Mouse (Mus musculus) lung, postnatal 4 days (tissue): ENCODE measurements around the gene Styxl1.
A peak's percentile ranks its signal among the peaks of the same experiment; 100 is the strongest.

Experiments used
- DNase-seq, 2 experiments: peaks; one replicate each; pipeline ENCODE4 v3.0.0; 2021

The Styxl1 gene

GRCm38 (mm10) chr5:135763526-135763925 lies 14.7 kb downstream of the Styxl1 start:
- peak; percentile 62 to 81 for DNase-seq

- DNase-seq = peak in 1 of 2 experiments; percentile 15
These were observed 16.3 kb downstream of the Styxl1 start for GRCm38 (mm10) chr5:135761881-135762280.

- no peak for DNase-seq
These were observed 26.6 kb downstream of the Styxl1 start for GRCm38 (mm10) chr5:135751595-135751994.

DNA sequence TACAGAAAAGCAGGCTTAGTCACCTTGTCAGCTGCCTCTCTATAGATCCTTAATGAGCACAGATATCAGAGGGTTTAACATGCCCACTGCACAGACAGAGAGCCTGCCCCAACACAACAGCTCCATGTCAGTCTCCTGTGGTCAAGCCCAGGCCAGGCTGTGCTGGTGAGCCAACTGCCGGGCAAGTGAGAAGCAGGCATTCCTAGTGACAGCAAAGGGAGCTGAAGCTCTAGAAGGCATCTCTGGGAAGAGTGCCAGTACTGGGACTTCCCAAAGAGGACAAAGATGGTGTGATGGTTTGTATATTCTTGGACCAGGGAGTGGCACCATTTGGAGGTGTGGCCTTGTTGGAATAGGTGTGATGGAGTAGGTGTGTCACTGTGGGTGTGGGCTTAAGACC lies 27.1 kb downstream of the Styxl1 start:
- no peak for DNase-seq

GRCm38 (mm10) chr5:135744742-135745141 lies 33.4 kb downstream of the Styxl1 start:
- DNase-seq = no peak

- DNase-seq = peak; percentile 97
These were observed 34.2 kb downstream of the Styxl1 start, which contains the start of gene Tmem120a for GRCm38 (mm10) chr5:135743741-135744609. Gene Tmem120a (minus strand): TSS chr5:135744448.

DNA sequence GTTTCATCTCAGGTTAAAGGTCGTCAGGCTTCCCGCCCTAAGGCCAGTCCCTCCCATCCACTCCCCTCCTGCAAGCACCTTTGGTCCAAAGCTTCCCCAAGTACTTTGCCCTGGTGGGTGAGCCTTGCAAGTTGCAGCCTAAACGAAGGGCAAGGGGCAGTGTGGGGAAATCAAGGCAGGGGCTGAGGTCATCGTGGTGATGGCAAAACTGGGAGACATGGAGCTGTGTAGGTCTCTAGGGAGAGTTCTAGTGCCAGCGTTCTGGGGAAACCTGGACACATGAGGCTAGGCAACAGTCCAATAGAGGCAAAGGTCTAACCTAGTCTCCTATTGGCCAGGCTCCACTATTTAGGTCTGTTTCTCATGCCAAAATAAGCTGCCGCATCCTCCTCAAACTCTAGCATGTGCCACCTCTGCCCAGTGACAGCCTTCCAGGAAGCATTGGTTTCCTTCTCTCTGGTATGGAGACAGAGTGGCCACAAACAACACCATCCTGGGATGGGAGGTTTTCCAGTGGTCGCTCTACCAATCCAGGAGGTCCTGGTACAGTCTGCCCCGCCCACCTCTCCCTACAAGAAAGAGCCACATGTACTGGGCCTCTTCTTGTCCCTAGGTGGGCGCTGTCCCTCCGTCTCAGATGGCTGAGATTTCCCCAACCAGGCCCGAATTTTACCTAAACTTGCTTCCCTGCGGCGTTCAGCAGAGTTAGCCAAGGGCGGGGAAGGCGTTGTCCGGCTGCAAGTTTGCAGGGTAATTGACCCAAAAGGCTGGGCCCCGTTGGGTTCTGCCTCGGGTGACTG lies 35.0 kb downstream of the Styxl1 start:
- peak; percentile 63 to 72 for DNase-seq

DNA sequence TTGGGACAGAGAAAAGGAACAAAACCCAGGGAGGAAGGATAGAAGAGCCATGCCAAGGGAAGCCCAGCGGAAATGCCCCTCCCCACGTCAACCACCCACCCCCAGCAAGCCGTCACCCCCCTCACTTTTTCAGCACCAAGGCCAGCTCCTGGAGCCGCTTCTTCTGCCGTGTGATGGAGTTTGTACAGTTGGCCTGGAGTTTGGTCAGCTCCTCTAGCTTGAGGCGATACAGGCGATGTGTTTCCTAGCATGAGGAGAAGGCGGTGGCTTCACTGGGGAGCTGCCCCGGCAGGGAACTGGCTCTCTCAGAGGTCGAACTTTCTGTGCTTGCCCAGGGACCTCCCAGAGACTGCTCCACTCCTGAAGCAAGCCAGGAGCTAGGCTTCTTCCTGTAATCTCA lies 36.0 kb downstream of the Styxl1 start:
- peak in 1 of 2 experiments; percentile 23 for DNase-seq

DNA sequence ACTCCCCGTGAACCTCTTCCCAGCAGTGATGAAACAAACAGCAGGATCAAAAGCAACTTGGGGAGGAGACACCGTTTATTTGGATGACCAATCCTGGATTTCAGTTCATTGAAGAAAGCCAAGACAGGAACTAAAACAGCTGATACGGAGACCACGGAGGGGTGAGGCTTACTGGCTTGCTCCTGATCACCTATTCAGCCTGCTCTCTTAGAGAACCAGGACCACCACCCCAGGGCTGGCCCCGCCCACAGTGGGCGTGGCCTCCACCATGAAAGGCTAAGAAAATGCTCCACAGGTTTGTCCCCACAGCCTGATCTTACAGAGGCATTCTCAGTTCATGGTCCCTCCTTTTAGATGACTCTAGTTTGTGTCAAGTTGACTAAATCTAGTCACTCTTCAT lies 39.9 kb downstream of the Styxl1 start:
- DNase-seq = no peak

GRCm38 (mm10) chr5:135737154-135737553 lies 41.0 kb downstream of the Styxl1 start:
- no peak for DNase-seq

GRCm38 (mm10) chr5:135736544-135736943 lies 41.6 kb downstream of the Styxl1 start:
- DNase-seq = no peak

DNA sequence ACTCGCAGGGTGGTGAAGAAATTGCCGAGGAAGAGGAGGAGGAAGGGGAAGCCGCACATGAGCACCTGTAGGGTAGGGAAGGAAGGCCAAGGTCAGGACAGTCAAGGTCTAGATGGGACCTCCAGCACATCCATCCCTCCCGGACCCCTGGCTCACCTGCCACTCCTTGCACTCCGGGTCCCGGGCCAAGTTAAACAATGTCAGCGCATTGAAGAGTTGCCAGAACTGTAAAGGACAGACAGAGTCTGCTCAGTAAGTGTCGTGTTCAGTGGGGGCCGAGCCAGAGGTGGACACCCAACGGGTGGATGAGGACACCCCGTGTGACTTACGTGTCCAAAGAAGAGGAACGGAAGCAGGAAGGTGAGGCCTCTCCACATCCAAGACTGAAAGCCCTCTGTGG lies 42.4 kb downstream of the Styxl1 start:
- no peak for DNase-seq

DNA sequence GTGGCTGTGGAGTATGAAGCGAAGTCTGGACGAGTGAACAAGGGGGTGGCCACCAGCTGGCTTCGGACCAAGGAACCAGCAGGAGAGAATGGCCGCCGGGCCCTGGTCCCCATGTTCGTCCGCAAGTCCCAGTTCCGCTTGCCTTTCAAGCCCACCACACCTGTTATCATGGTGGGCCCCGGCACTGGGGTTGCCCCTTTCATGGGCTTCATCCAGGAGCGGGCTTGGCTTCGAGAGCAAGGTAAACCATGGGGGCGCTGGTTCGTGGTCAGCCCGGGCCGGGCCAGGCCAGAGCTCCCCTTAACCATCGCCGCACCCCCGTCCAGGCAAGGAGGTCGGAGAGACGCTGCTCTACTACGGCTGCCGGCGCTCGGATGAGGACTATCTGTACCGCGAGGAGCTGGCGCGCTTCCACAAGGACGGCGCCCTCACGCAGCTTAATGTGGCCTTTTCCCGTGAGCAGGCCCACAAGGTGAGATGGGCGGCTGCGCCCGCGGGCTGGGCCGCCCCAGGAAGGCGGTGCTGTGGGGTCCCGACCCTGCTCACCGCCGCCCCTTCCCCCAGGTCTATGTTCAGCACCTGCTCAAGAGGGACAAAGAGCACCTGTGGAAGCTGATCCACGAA lies 44.0 kb downstream of the Styxl1 start:
- no peak for DNase-seq

- DNase-seq = no peak
These were observed 45.1 kb downstream of the Styxl1 start for GRCm38 (mm10) chr5:135733071-135733470.

DNA sequence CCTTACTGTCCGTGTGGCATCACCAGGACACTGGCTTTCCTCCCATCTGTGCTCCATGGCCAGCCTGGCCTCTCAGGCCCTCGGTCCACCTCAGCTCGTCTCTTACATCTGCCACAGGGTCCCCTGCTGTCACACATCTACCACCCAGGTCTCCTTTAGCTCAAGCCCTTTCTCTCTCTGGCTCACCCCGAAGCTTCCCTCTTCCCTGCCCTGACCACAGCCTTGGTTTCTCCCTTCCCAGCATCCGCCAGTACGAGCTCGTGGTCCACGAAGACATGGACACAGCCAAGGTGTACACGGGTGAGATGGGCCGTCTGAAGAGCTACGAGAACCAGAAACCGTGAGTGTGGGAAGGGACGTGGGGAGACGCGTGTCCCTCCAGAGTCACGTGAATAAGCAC lies 46.9 kb downstream of the Styxl1 start:
- DNase-seq = no peak

- no peak for DNase-seq
These were observed 47.3 kb downstream of the Styxl1 start for GRCm38 (mm10) chr5:135730916-135731315.

- no peak for DNase-seq
These were observed 47.9 kb downstream of the Styxl1 start for GRCm38 (mm10) chr5:135730278-135730677.

DNA sequence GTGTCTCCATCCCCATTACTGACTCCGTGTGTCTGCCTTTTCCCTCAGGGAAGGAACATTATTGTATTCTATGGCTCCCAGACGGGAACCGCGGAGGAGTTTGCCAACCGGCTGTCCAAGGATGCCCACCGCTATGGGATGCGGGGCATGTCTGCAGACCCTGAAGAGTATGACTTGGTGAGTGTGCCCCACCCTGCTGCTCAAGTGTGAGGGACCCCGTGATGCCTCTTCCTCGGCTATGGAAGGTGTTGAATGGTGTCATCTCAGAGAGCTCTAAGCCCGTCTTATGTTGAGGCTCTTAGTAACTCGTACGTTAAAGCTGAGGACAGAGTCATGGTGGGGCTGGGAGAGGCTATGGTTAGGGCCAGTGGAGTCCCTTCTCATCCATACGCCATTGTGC lies 48.8 kb downstream of the Styxl1 start:
- no peak for DNase-seq

DNA sequence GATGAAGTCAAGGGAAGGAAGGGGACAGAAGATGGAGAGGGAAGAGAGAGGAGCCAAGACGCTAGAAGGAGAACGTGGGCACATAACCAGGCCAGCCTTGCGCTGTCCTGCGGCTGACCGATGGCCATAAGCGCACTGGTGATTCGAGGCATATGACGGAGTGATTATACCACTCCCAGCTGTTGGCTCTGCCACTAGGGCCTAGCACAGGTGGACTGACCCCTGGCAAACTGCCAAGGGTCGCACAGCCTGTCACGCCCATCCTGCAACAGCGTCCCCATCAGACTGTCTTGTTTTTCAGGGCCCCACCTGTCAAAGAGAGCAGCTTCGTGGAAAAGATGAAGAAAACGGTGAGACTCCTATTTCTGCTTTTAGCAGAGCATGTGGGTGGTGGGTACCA lies 49.8 kb downstream of the Styxl1 start:
- DNase-seq = no peak

DNA sequence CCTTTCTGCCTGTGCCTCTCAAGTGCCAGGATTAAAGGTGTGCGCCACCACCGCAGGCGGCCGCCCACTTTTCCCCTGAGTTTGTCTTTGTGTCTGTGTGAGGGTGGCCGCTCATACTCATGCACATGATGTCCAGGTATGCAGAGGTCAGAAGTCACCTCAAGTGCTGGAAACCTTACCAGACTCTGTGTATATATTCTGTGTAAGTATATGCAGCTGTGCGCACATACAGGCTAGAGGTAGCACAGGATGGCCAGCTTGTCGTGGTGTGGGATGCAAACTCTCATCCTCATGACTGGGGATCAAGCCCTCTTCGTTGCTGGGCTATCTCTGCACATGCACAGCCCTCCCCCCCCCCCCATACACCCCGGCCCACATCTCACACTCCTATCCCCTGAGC lies 50.3 kb downstream of the Styxl1 start:
- no peak for DNase-seq

DNA sequence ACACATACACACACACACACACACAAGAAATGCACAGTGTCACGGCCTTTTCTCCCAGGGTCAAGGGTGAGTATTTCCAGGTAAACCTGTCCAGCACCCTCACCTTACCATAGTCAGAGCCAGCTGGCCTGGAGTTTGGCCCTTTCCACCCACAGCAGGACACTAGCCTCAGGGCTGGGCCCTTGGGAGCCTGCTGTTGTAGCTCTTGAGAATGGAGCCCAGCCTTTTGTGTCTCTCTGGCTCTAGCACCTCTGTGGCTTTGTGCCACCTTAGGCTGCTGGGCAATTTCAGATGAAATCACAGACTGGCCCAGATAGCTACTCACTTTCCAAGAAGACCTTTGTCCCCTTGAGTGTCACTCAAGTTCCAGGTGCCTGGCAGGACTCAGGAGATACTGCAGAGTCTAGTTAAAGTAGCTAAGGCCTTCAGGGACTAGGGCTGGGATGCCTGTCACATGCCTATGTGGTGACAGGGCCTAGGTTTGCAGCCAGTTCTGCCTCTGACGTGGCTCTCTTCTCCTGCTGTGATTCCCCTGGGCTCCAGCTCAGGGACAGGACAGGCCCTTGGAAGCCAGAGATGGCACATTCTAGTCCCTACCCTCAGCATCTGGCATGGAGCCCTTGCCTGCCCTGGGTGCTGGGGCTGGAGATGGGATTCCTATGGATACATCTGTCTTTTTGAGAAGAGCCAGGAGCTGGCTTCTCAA lies 51.4 kb downstream of the Styxl1 start:
- DNase-seq = no peak

- DNase-seq = no peak
These were observed 52.2 kb downstream of the Styxl1 start for GRCm38 (mm10) chr5:135725991-135726390.

DNA sequence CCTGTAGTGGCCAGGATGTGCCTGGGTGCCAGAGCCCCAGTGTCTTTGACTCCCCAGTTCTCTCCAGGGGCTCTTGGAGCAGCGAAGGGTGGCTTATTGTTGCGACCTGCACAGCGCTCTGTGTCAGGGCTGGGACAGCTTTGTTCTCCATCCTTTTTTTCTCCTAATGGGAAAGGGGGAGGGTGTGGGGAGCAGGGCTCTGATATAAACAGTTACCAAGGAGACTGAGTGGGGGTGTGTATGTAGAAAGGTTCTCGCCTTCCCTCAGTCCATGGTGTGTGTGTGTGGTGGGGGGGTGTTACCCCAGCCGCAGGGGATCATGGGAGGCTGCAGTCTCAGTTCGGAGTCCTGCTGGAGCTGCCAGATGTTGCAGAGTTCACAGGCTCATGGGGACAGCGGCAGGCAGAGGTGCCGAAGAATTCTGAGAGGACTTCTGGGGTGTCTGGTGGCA lies 52.8 kb downstream of the Styxl1 start:
- peak; percentile 54 to 77 for DNase-seq
